Mouse (Mus musculus) MEL (cell line): ENCODE results near the gene Gm49387. TPM values are rescaled to one million over a fixed set of nuclear protein-coding genes. Genes with fewer than 3 reads are reported as not detected.

ENCODE experiments used
- DNase-seq: peaks from one replicate; pipeline ENCODE4 v3.0.0; 2011; ENCODE audit warnings: low read depth, low spot score
- H3K27ac ChIP-seq: 2 replicates; pipeline ENCODE4 v1.5.1; 2012; ENCODE audit warnings: low read depth, mild to moderate bottlenecking, control low read depth, low read length, moderate library complexity; ENCODE audit not compliant: control insufficient read depth
- H3K27me3 ChIP-seq, 2 experiments: fragments of 150-350 bp in 1 of 2; sonication (generic) in 1 of 2; 2 replicates each; pipeline ENCODE4 v1.6.1; 2012; ENCODE audit warnings: low read length in 2 of 2, mild to moderate bottlenecking in 2 of 2, improper control_type of control experiment in 1 of 2, moderate library complexity in 1 of 2; ENCODE audit not compliant: insufficient read depth in 2 of 2, control insufficient read depth in 1 of 2
- H3K36me3 ChIP-seq, 2 experiments: 2 replicates each; pipeline ENCODE4 v1.6.1; 2012 to 2014; ENCODE audit warnings: low read length in 2 of 2, improper control_type of control experiment in 1 of 2, inconsistent platforms in 1 of 2, mild to moderate bottlenecking in 1 of 2; ENCODE audit not compliant: insufficient read depth in 2 of 2, control insufficient read depth in 1 of 2
- H3K4me1 ChIP-seq, 2 experiments: fragments of 150-350 bp in 1 of 2; sonication (generic) in 1 of 2; 2 replicates each; pipeline ENCODE4 v1.6.1; 2012; ENCODE audit warnings: low read length in 2 of 2, improper control_type of control experiment in 1 of 2, mild to moderate bottlenecking in 1 of 2; ENCODE audit not compliant: insufficient read depth in 2 of 2, control insufficient read depth in 1 of 2
- H3K4me3 ChIP-seq, 2 experiments: fragments of 150-350 bp in 1 of 2; sonication (generic) in 1 of 2; 2 replicates each; pipeline ENCODE4 v1.5.1; 2012; ENCODE audit warnings: low read depth in 2 of 2, low read length in 2 of 2, mild to moderate bottlenecking in 2 of 2, moderate library complexity in 2 of 2, control low read depth in 1 of 2, improper control_type of control experiment in 1 of 2; ENCODE audit not compliant: control insufficient read depth in 1 of 2, insufficient read depth in 1 of 2
- H3K79me2 ChIP-seq: 2 replicates; pipeline ENCODE4 v1.6.1; 2012; ENCODE audit warnings: mild to moderate bottlenecking, low read length, moderate library complexity; ENCODE audit not compliant: control insufficient read depth, poor library complexity, insufficient read depth
- H3K9ac ChIP-seq: 2 replicates; pipeline ENCODE4 v1.6.1; 2012; ENCODE audit warnings: low read depth, mild to moderate bottlenecking, control low read depth, low read length, moderate library complexity; ENCODE audit not compliant: control insufficient read depth, poor library complexity, severe bottlenecking
- H3K9me3 ChIP-seq: fragments of 150-350 bp; sonication (generic); replicated peaks from 2 replicates; pipeline ENCODE4 v1.6.1; 2012; ENCODE audit warnings: mild to moderate bottlenecking, low read length, improper control_type of control experiment, moderate library complexity; ENCODE audit not compliant: insufficient read depth
- CHD1 ChIP-seq: IDR thresholded peaks from 2 replicates; pipeline ENCODE4 v1.6.1; 2012; ENCODE audit warnings: low read depth, mild to moderate bottlenecking, inconsistent platforms, low read length, improper control_type of control experiment
- CHD2 ChIP-seq: IDR thresholded peaks from 2 replicates; pipeline ENCODE4 v1.6.1; 2011; ENCODE audit warnings: low read length, improper control_type of control experiment
- CTCF ChIP-seq, 3 experiments: IDR thresholded peaks in 2 of 3; conservative IDR thresholded peaks in 1 of 3; 2 replicates each; pipeline ENCODE4 v1.5.1; 2011 to 2012; ENCODE audit warnings: low read length in 3 of 3, low read depth in 2 of 3, mild to moderate bottlenecking in 2 of 3, improper control_type of control experiment in 1 of 3, inconsistent platforms in 1 of 3, mixed read lengths in 1 of 3, moderate library complexity in 1 of 3; ENCODE audit not compliant: control insufficient read depth in 1 of 3, insufficient read depth in 1 of 3, poor library complexity in 1 of 3, severe bottlenecking in 1 of 3
- ELF1 ChIP-seq: IDR thresholded peaks from 2 replicates; pipeline ENCODE4 v1.6.1; 2014; ENCODE audit warnings: low read depth, mild to moderate bottlenecking, inconsistent platforms, low read length, improper control_type of control experiment, moderate library complexity
- ETS1 ChIP-seq: IDR thresholded peaks from 2 replicates; pipeline ENCODE4 v1.6.1; 2012; ENCODE audit warnings: low read depth, mild to moderate bottlenecking, inconsistent platforms, low read length, improper control_type of control experiment, moderate library complexity
- GABPA ChIP-seq: IDR thresholded peaks from 2 replicates; pipeline ENCODE4 v1.6.1; 2012; ENCODE audit warnings: low read depth, mild to moderate bottlenecking, inconsistent platforms, low read length, improper control_type of control experiment, moderate library complexity
- GATA1 ChIP-seq: IDR thresholded peaks from 2 replicates; pipeline ENCODE4 v1.6.1; 2011; ENCODE audit warnings: low read depth, low read length, improper control_type of control experiment
- JUND ChIP-seq: IDR thresholded peaks from 2 replicates; pipeline ENCODE4 v1.6.1; 2011; ENCODE audit warnings: low read depth, mild to moderate bottlenecking, improper control_type of control experiment, low read length
- KAT2A ChIP-seq: conservative IDR thresholded peaks from 2 replicates; pipeline ENCODE4 v1.6.1; 2012; ENCODE audit warnings: low read depth, low read length, improper control_type of control experiment, inconsistent platforms
- MAFK ChIP-seq: IDR thresholded peaks from 2 replicates; pipeline ENCODE4 v1.6.1; 2011; ENCODE audit warnings: low read depth, mild to moderate bottlenecking, low read length, improper control_type of control experiment, borderline replicate concordance
- MAX ChIP-seq: IDR thresholded peaks from 2 replicates; pipeline ENCODE4 v1.6.1; 2011; ENCODE audit warnings: low read length, improper control_type of control experiment
- MYC ChIP-seq: IDR thresholded peaks from 2 replicates; pipeline ENCODE4 v1.6.1; 2011; ENCODE audit warnings: low read depth, mild to moderate bottlenecking, low read length, improper control_type of control experiment, moderate library complexity
- NRF1 ChIP-seq: IDR thresholded peaks from 2 replicates; pipeline ENCODE4 v1.6.1; 2014; ENCODE audit warnings: low read depth, mild to moderate bottlenecking, inconsistent platforms, low read length, improper control_type of control experiment, moderate library complexity; ENCODE audit not compliant: poor library complexity, insufficient read depth, severe bottlenecking
- POLR2A ChIP-seq, 2 experiments: IDR thresholded peaks; 2 replicates each; pipeline ENCODE4 v1.6.1; 2011 to 2012; ENCODE audit warnings: low read length in 2 of 2, mild to moderate bottlenecking in 2 of 2, control low read depth in 1 of 2, improper control_type of control experiment in 1 of 2, low read depth in 1 of 2, moderate library complexity in 1 of 2; ENCODE audit not compliant: control insufficient read depth in 1 of 2, insufficient read depth in 1 of 2, poor library complexity in 1 of 2
- POLR2AphosphoS2 ChIP-seq: IDR thresholded peaks from 2 replicates; pipeline ENCODE4 v1.6.1; 2011; ENCODE audit warnings: low read length, improper control_type of control experiment
- POLR2AphosphoS5 ChIP-seq: IDR thresholded peaks from 2 replicates; pipeline ENCODE4 v1.6.1; 2012; ENCODE audit warnings: low read depth, borderline replicate concordance, mild to moderate bottlenecking, inconsistent platforms, low read length, moderate library complexity, mixed read lengths
- RAD21 ChIP-seq: IDR thresholded peaks from 2 replicates; pipeline ENCODE4 v1.6.1; 2011; ENCODE audit warnings: mild to moderate bottlenecking, low read depth, low read length, improper control_type of control experiment
- RCOR1 ChIP-seq: IDR thresholded peaks from 2 replicates; pipeline ENCODE4 v1.6.1; 2012; ENCODE audit warnings: low read depth, mild to moderate bottlenecking, inconsistent platforms, low read length, improper control_type of control experiment
- TCF12 ChIP-seq: IDR thresholded peaks from 2 replicates; pipeline ENCODE4 v1.6.1; 2014; ENCODE audit warnings: low read depth, mild to moderate bottlenecking, inconsistent platforms, low read length, improper control_type of control experiment, moderate library complexity
- UBTF ChIP-seq: IDR thresholded peaks from 2 replicates; pipeline ENCODE4 v1.6.1; 2012; ENCODE audit warnings: low read depth, mild to moderate bottlenecking, inconsistent platforms, low read length, improper control_type of control experiment, moderate library complexity, borderline replicate concordance; ENCODE audit not compliant: insufficient read depth
- USF1 ChIP-seq: IDR thresholded peaks from 2 replicates; pipeline ENCODE4 v1.6.1; 2014; ENCODE audit warnings: low read depth, mild to moderate bottlenecking, inconsistent platforms, low read length, improper control_type of control experiment, moderate library complexity
- ZKSCAN1 ChIP-seq: IDR thresholded peaks from 2 replicates; pipeline ENCODE4 v1.6.1; 2012; ENCODE audit warnings: low read depth, mild to moderate bottlenecking, inconsistent platforms, low read length, improper control_type of control experiment, moderate library complexity
- ZNF384 ChIP-seq: IDR thresholded peaks from 2 replicates; pipeline ENCODE4 v1.6.1; 2012; ENCODE audit warnings: low read depth, mild to moderate bottlenecking, inconsistent platforms, low read length, improper control_type of control experiment
- polyA plus RNA-seq, 2 experiments: library from polyadenylated mRNA; stranded (reverse) in 1 of 2; unstranded in 1 of 2; fragments of >175 nt in 1 of 2; fragments of >200 nt in 1 of 2; gene quantifications; 2 replicates each; pipeline versions ENCODE4 v1.2.1 to v1.2.4; 2012; ENCODE audit warnings: low replicate concordance in 2 of 2, low read depth in 1 of 2; ENCODE audit not compliant: insufficient read length in 2 of 2, insufficient read depth in 1 of 2, missing spikeins in 1 of 2
- total RNA-seq: library from RNA; depleted of rRNA; stranded (reverse); fragments of 300-350 nt; gene quantifications from 2 replicates; pipeline ENCODE4 v1.2.3, GENCODE M21; 2012

Gene Gm49387
- total and polyA plus RNA-seq, 3 experiments: 0.14 TPM; not detected in 2

GRCm38 (mm10) chr14:31591243-31591642 is 49.4 kb downstream of the Gm49387 start, which contains the start of gene Colq:
TSS of gene Colq (minus strand) at chr14:31591343.
- Histone ChIP-seq H3K4me1 (no peaks in the 10 kb centered on the region), H3K9ac (no peak within 1 kb of the TSS), H3K79me2 (no peaks in the 10 kb centered on the region), H3K9me3 (no peaks in the 10 kb centered on the region), H3K27ac (no peak within 1 kb of the TSS)
- DNase-seq: no peak
- no peak for TF ChIP-seq ZNF384
- TF ChIP-seq UBTF: no peak
- no peak for TF ChIP-seq RAD21
- no peak for TF ChIP-seq POLR2AphosphoS2
- TF ChIP-seq ETS1: no peak
- TF ChIP-seq POLR2AphosphoS5: no peak
- TF ChIP-seq CTCF (IDR thresholded peaks at IDR 0.05 in 2 of 3, conservative IDR thresholded peaks at IDR 0.05 in 1 of 3; ENCODE audit: control insufficient read depth in 1 of 3, insufficient read depth in 1 of 3, low read depth in 2 of 3, low read length in 3 of 3, poor library complexity in 1 of 3, severe bottlenecking in 1 of 3): no peak
- no peak for TF ChIP-seq RCOR1
- TF ChIP-seq TCF12: no peak
- TF ChIP-seq MAFK: no peak
- TF ChIP-seq POLR2A (IDR thresholded peaks at IDR 0.05; ENCODE audit: control insufficient read depth in 1 of 2, insufficient read depth in 1 of 2, low read depth in 1 of 2, low read length in 2 of 2, poor library complexity in 1 of 2): no peak
- TF ChIP-seq, all 39 proteins: peak for 0
- Histone ChIP-seq H3K4me3 (no peak within 1 kb of the TSS), H3K36me3 (no peaks in the 10 kb centered on the region; a peak in 1 of 4 replicates), H3K27me3 (no peaks in the 10 kb centered on the region)

GRCm38 (mm10) chr14:31586451-31586850 is 54.2 kb downstream of the Gm49387 start:
- DNase-seq: no peak
- no peaks in the 10 kb centered on the region for H3K27me3 ChIP-seq

More at GRCm38 (mm10) chr14:31586451-31586850, 54.2 kb downstream of the Gm49387 start:
- Histone ChIP-seq H3K79me2 (no peaks in the 10 kb centered on the region), H3K9ac (no peak overlapping the region), H3K9me3 (no peaks in the 10 kb centered on the region), H3K4me3 (no peak overlapping the region), H3K4me1 (no peaks in the 10 kb centered on the region), H3K27ac (no peak overlapping the region), H3K36me3 (no peaks in the 10 kb centered on the region)
- TF ChIP-seq GATA1 (no peak), CHD1 (no peak), GABPA (no peak), CHD2 (no peak), MAX (no peak), ZKSCAN1 (no peak), KAT2A (no peak), JUND (no peak), USF1 (no peak), MYC (no peak), RAD21 (no peak), ELF1 (no peak), NRF1 (no peak), ZNF384 (no peak)
